In the genomic region with DNA sequence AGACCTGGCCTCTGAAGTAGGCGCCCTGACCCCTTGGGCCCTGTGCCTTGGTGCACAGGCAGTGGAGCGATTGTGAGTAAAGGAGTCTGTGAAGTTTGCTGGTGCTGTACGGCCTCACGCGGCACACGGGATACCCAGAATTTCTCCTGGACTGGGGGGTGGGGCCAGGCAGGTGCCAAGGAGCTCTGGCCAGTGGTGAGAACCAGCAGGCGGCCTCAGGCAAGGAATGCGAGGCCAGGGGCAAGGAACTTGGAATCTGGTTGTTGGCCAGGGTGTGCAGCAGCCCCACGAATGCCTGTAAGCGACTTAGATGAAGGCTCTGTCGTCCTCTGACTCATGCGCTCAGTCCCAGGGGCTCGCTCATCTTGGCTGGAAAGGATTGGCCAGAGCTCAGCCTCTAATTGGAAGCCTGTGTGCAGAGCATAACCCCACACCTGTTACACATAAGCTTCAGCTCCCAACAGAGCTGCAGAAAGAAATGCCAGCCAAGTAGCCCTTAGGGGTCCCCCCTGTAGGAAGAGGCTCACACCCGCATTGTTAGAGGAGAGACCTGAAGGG, we compare ENCODE assay signal across 9 mouse cellular contexts. TPM values are rescaled to one million over a fixed set of nuclear protein-coding genes. Genes with fewer than 3 reads are reported as not detected.
DNase-seq lines count a peak whose midpoint lies in the region; ATAC-seq and TF ChIP-seq lines count a peak whose summit lies in the region.
"Had no signal": no experiment of that assay in that cellular context is flagged by ENCODE, and none has a peak within 500 bp of the region (broad histone marks: within the 10 kb centered on the region; RNA-seq: fewer than 3 reads in every experiment).

No protein-coding gene starts in this region.

- H3K36me3 ChIP-seq in lung, embryonic 15.5 days, result no peaks in the 10 kb centered on the region
- H3K36me3 ChIP-seq in hindbrain, embryonic 16.5 days (ENCODE audit: control insufficient read depth, insufficient read depth, low read length), result no peaks in the 10 kb centered on the region
- H3K36me3 ChIP-seq in midbrain, embryonic 12.5 days, result no peaks in the 10 kb centered on the region

- TF ChIP-seq CTCF in gastrocnemius, adult 2 months (IDR thresholded peaks at IDR 0.05), result no peak

- H3K9ac ChIP-seq in lung, embryonic 15.5 days, result no peak overlapping the region
- no peak overlapping the region for H3K9ac ChIP-seq in hindbrain, embryonic 16.5 days (ENCODE audit: low read depth, low read length)
- H3K9ac ChIP-seq in midbrain, embryonic 12.5 days (replicated peaks), result no peak overlapping the region
- H3K9ac ChIP-seq: liver, embryonic 14.5 days had no signal

- no peaks in the 10 kb centered on the region for H3K9me3 ChIP-seq in lung, embryonic 15.5 days
- H3K9me3 ChIP-seq in hindbrain, embryonic 16.5 days (ENCODE audit: control insufficient read depth, low read length), result no peaks in the 10 kb centered on the region
- H3K9me3 ChIP-seq in midbrain, embryonic 12.5 days, result no peaks in the 10 kb centered on the region

- H3K4me3 ChIP-seq in lung, embryonic 15.5 days, result no peak overlapping the region
- no peak overlapping the region for H3K4me3 ChIP-seq in gastrocnemius, adult 2 months
- no peak overlapping the region for H3K4me3 ChIP-seq in hindbrain, embryonic 16.5 days (ENCODE audit: low read length)
- H3K4me3 ChIP-seq in midbrain, embryonic 12.5 days, result no peak overlapping the region

- peak overlapping the region; percentile 39; the same call in 1 of the 2 replicates for H3K4me2 ChIP-seq in lung, embryonic 15.5 days
- H3K4me2 ChIP-seq in hindbrain, embryonic 16.5 days (ENCODE audit: low read length), result no peak overlapping the region
- no peak overlapping the region; the same call in 1 of the 2 replicates for H3K4me2 ChIP-seq in midbrain, embryonic 12.5 days (replicated peaks)

- no peak; the same call in 1 of the 2 replicates for ATAC-seq in lung, embryonic 15.5 days (ENCODE audit: borderline replicate concordance, extremely low read depth, low FRiP score, low TSS enrichment)
- peak; percentile 37; the same call in 1 of the 2 replicates for ATAC-seq in hindbrain, embryonic 16.5 days
- peak; percentile 45 for ATAC-seq in midbrain, embryonic 12.5 days (ENCODE audit: low FRiP score, low read depth)

- WGBS in lung, embryonic 15.5 days, result 26% methylated on average over 14 of the region's 14 CpGs
- WGBS in hindbrain, embryonic 16.5 days, result 13% methylated on average over 14 of the region's 14 CpGs
- WGBS in midbrain, embryonic 12.5 days, result 8% methylated on average over 14 of the region's 14 CpGs

- intact Hi-C loops in gastrocnemius, adult 2 months (cut with DNase I), result no loop called here

- DNase-seq in lung, postnatal 10 days, result no peak
- peak; percentile 57 for DNase-seq in gastrocnemius, adult 2 months
- no peak for DNase-seq in frontal cortex, adult 2 months (ENCODE audit: extremely low spot score in 1 of 2, low spot score in 1 of 2)
- no peak for DNase-seq in thymus, postnatal 36 days
- no peak for DNase-seq in yolk sac, embryonic 10.5 days (ENCODE audit: low spot score)

- no peaks in the 10 kb centered on the region for H3K27me3 ChIP-seq in lung, embryonic 15.5 days
- H3K27me3 ChIP-seq in hindbrain, embryonic 16.5 days (replicated peaks; ENCODE audit: control insufficient read depth, insufficient read depth, low read length), result peaks cover 4% of the 10 kb centered on the region; the same call in 1 of the 2 replicates
- H3K27me3 ChIP-seq in midbrain, embryonic 12.5 days, result peaks cover 66% of the 10 kb centered on the region

- H3K27ac ChIP-seq in lung, embryonic 15.5 days, result peak overlapping the region; percentile 64
- H3K27ac ChIP-seq in gastrocnemius, adult 2 months, result no peak overlapping the region
- no peak overlapping the region for H3K27ac ChIP-seq in hindbrain, embryonic 16.5 days (ENCODE audit: low read depth, low read length)
- no peak overlapping the region for H3K27ac ChIP-seq in midbrain, embryonic 12.5 days (replicated peaks)
- H3K27ac ChIP-seq: liver, embryonic 14.5 days had no signal

- peaks cover 21% of the 10 kb centered on the region; the same call in 1 of the 2 replicates for H3K4me1 ChIP-seq in lung, embryonic 15.5 days
- peaks cover 8% of the 10 kb centered on the region for H3K4me1 ChIP-seq in hindbrain, embryonic 16.5 days (ENCODE audit: control insufficient read depth, insufficient read depth, low read depth, low read length)
- H3K4me1 ChIP-seq in midbrain, embryonic 12.5 days, result peaks cover 25% of the 10 kb centered on the region

RNA-seq across cellular contexts. Expression of gene Rybp, which starts 49.4 kb away (rescaled TPM):
- 21.8 and 22.4 TPM in 2 replicates for polyA plus RNA-seq in lung, embryonic 15.5 days (2015; fragmentation: Nextera tagmentation; extraction: Ambion mirVana)
- total RNA-seq in gastrocnemius, adult 2 months (2021), result 1 to 10 TPM; 4.5 to 8.8 TPM
- 14.2 and 17.3 TPM in 2 replicates for polyA plus RNA-seq in hindbrain, embryonic 16.5 days (2015; fragmentation: Nextera tagmentation; extraction: Ambion mirVana)
- 17.4 and 19.0 TPM in 2 replicates for polyA plus RNA-seq in midbrain, embryonic 12.5 days (2016; fragmentation: Nextera tagmentation; extraction: Ambion mirVana)
- polyA plus RNA-seq in frontal cortex, adult 2 months (2012; rRNA removed), result 42.0 and 42.8 TPM in 2 replicates
